Mouse (Mus musculus) kidney, postnatal 0 days (tissue): ENCODE measurements around the gene Prkce. TPM values are rescaled to one million over a fixed set of nuclear protein-coding genes. Genes with fewer than 3 reads are reported as not detected.

Source experiments
- ATAC-seq: fragments of 200-750 bp; cut with Nextera tagmentation; replicated peaks from 2 replicates; pipeline ENCODE4 v1.8.0; 2017; ENCODE audit warnings: low read depth, moderate number of reproducible peaks, moderate TSS enrichment, moderate library complexity; ENCODE audit not compliant: low FRiP score
- DNase-seq: peaks from one replicate; pipeline ENCODE4 v3.0.0-alpha.2; 2016; ENCODE audit warnings: low spot score
- H3K27ac ChIP-seq: fragments of 300-500 bp; sonication (generic); 2 replicates; pipeline ENCODE4 v1.5.1; 2014; ENCODE audit warnings: mild to moderate bottlenecking
- H3K27me3 ChIP-seq: fragments of 300-500 bp; sonication (generic); 2 replicates; pipeline ENCODE4 v1.6.1; 2014; ENCODE audit warnings: low read length, mixed read lengths; ENCODE audit not compliant: insufficient read depth
- H3K36me3 ChIP-seq: fragments of 300-500 bp; sonication (generic); 2 replicates; pipeline ENCODE4 v1.6.1; 2014; ENCODE audit warnings: low read length, mixed read lengths; ENCODE audit not compliant: insufficient read depth
- H3K4me1 ChIP-seq: fragments of 300-500 bp; sonication (generic); replicated peaks from 2 replicates; pipeline ENCODE4 v1.6.1; 2014; ENCODE audit warnings: antibody characterized with exemption, low read length, mixed read lengths; ENCODE audit not compliant: insufficient read depth
- H3K4me2 ChIP-seq: fragments of 300-500 bp; sonication (generic); 2 replicates; pipeline ENCODE4 v1.6.1; 2014; ENCODE audit warnings: mild to moderate bottlenecking, low read length, moderate library complexity, mixed read lengths
- H3K4me3 ChIP-seq: fragments of 300-500 bp; sonication (generic); replicated peaks from 2 replicates; pipeline ENCODE4 v1.5.1; 2014; ENCODE audit warnings: low read depth, low read length
- H3K9ac ChIP-seq: fragments of 300-500 bp; sonication (generic); 2 replicates; pipeline ENCODE4 v1.6.1; 2014; ENCODE audit warnings: low read depth, low read length
- H3K9me3 ChIP-seq: fragments of 300-500 bp; sonication (generic); replicated peaks from 2 replicates; pipeline ENCODE4 v1.6.1; 2016; ENCODE audit warnings: low read length, inconsistent platforms, mixed read lengths
- CTCF ChIP-seq: IDR thresholded peaks from 2 replicates; pipeline ENCODE4 v1.5.1; 2016; ENCODE audit warnings: antibody characterized with exemption, low read depth, mild to moderate bottlenecking, moderate library complexity
- WGBS: fragments of 180-500 bp; shearing (Covaris S2); extraction: QIAGEN DNeasy Blood & Tissue Kit; methylation state at CpG from one replicate; pipeline ENCODE4 v1.1.7; 2014; 5-methylcytosine and 5-hydroxymethylcytosine counted together
- polyA plus RNA-seq: library from polyadenylated mRNA; unstranded; fragments of >200 nt; fragmentation: Nextera tagmentation; extraction: Ambion mirVana; gene quantifications from 2 replicates; pipeline ENCODE4 v1.2.1, GENCODE M21; 2015

Gene Prkce
- polyA plus RNA-seq, 1 experiment from 2014 or later: 6.0 TPM

GRCm38 (mm10) chr17:86493891-86494420 is 326.4 kb downstream of the Prkce start:
- Histone ChIP-seq H3K9ac (no peak overlapping the region), H3K27ac (no peak overlapping the region), H3K27me3 (no peaks in the 10 kb centered on the region), H3K4me2 (no peak overlapping the region), H3K9me3 (no peaks in the 10 kb centered on the region), H3K4me1 (no peaks in the 10 kb centered on the region), H3K36me3 (peaks cover 3% of the 10 kb centered on the region; the same call in 1 of the 2 replicates), H3K4me3 (no peak overlapping the region)
- ATAC-seq (no peak), DNase-seq (no peak)
- WGBS: 76% methylated on average over 8 of the region's 8 CpGs
- no peak for TF ChIP-seq CTCF

GRCm38 (mm10) chr17:86494494-86494893 is 326.9 kb downstream of the Prkce start:
- WGBS: 68% methylated on average over 6 of the region's 6 CpGs
- Histone ChIP-seq H3K4me3 (no peak overlapping the region), H3K36me3 (peaks cover 3% of the 10 kb centered on the region; the same call in 1 of the 2 replicates), H3K4me1 (no peaks in the 10 kb centered on the region), H3K4me2 (no peak overlapping the region), H3K9me3 (no peaks in the 10 kb centered on the region), H3K27ac (no peak overlapping the region), H3K9ac (no peak overlapping the region), H3K27me3 (no peaks in the 10 kb centered on the region)
- ATAC-seq (no peak), DNase-seq (no peak)
- no peak for TF ChIP-seq CTCF

- peaks cover 3% of the 10 kb centered on the region; the same call in 1 of the 2 replicates for H3K36me3 ChIP-seq
- peaks cover 2% of the 10 kb centered on the region; the same call in 1 of the 2 replicates for H3K4me1 ChIP-seq
- ATAC-seq (no peak), DNase-seq (no peak)
- no peaks in the 10 kb centered on the region for H3K27me3 ChIP-seq
- H3K4me3 ChIP-seq: no peak overlapping the region
- TF ChIP-seq CTCF: peak; percentile 18; the same call in 1 of the 2 replicates
- no peak overlapping the region for H3K9ac ChIP-seq
- no peak overlapping the region for H3K4me2 ChIP-seq
- 53% methylated on average over 6 of the region's 6 CpGs for WGBS
- H3K27ac ChIP-seq: no peak overlapping the region
- no peaks in the 10 kb centered on the region for H3K9me3 ChIP-seq
Measured at GRCm38 (mm10) chr17:86494895-86495294, 327.3 kb downstream of the Prkce start.

DNA sequence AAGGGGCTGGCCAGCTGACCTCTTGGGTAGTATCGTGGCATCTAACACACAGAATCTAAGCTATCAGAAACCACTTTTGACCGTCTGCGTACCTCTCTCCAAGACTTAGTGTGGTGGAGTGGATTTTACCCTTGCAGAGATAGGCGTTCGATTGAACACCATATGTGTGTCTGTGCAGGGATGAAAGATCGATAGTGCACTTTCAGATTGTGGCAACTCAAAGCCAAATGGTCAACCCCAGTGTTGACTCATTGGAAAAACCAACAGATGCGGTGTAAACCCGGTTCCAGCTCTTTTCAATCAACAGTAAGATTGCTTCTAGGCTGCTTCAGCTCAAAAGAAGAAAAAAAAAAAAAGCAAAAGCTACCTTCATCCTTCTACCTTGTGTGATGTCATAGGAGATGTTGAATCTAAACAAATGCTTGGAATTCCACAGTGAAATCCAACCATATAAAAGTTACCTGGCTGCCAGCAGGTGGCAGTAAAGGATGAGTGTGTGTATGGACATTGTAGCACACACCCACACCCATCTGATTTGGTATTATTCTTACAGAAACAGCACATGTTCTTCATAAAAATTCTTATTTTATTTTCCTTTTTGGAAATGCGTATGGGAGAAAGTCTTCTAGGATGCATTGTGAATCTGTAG is 328.7 kb downstream of the Prkce start:
- Histone ChIP-seq H3K4me1 (peaks cover 5% of the 10 kb centered on the region; the same call in 1 of the 2 replicates), H3K9me3 (no peaks in the 10 kb centered on the region), H3K4me3 (no peak overlapping the region), H3K27ac (no peak overlapping the region), H3K9ac (no peak overlapping the region), H3K36me3 (peaks cover 3% of the 10 kb centered on the region; the same call in 1 of the 2 replicates), H3K27me3 (no peaks in the 10 kb centered on the region), H3K4me2 (no peak overlapping the region)
- TF ChIP-seq CTCF: peak; percentile 89
- DNase-seq (peak; percentile 88), ATAC-seq (peak; percentile 55; the same call in 1 of the 2 replicates)
- WGBS: 83% methylated on average over 9 of the region's 9 CpGs

DNA sequence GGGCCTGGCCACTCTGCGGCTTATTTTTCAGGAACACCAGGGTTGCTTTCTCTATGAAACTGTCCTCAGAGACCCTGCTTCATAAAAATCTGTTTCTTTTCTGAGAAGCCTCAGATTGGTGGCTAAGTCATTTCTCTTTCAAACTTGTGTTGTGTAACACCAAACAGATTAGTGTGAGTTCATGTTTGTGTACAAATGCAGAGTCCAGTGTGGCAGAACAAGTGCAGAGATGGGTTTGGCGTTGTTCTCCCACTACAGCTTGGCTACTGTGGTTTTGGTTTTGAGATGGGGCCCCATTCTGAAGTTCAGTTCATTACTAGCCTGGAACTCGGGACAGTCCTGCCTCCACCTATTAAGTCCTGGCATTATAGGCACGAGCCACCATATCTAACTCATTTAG is 329.7 kb downstream of the Prkce start:
- no peak for TF ChIP-seq CTCF
- H3K9me3 ChIP-seq: no peaks in the 10 kb centered on the region
- 90% methylated on average over 4 of the region's 4 CpGs for WGBS
- H3K27ac ChIP-seq: no peak overlapping the region
- H3K27me3 ChIP-seq: no peaks in the 10 kb centered on the region
- no peak overlapping the region for H3K4me3 ChIP-seq
- H3K4me1 ChIP-seq: peaks cover 5% of the 10 kb centered on the region; the same call in 1 of the 2 replicates
- H3K36me3 ChIP-seq: 0 out of 2 replicates have a peak, but pooled peaks cover 3% of the 10 kb centered on the region
- no peak overlapping the region for H3K9ac ChIP-seq
- H3K4me2 ChIP-seq: no peak overlapping the region
- no peak for DNase-seq
- no peak for ATAC-seq

DNA sequence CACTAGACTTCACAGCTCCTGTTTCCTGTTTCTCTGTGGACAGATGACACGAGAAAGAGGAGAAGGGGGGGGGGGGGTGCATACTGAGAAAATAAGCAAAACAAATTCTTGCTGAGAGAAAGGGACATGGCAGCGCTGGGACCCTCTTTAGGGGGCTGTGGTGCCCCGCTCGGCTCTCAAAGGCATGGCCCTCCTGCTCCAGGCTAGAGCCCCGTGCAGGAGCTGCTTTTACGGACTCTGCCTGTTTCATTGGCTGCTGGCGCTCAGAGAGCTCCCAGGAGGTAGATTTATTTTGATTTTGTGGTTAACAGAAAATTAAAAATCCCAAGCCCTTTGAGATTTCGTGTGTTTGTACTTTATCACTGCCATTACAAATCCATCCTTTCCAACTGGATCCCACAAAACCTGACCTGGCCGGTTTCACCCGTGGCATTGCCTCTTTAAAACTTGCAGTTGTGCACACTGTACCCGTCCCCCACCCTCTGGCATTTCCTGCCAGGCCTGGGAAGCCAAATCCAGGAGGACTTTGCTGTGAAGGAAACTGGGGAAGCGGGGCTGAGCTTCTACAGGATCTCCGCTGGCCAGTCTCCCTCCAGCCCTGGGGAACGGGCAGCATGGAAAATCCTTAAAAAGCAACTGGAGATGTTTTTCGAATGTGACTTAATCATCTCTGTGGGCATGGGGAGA is 331.9 kb downstream of the Prkce start:
- Histone ChIP-seq H3K4me2 (no peak overlapping the region), H3K4me1 (peaks cover 5% of the 10 kb centered on the region; the same call in 1 of the 2 replicates), H3K27ac (peak overlapping the region; percentile 74), H3K36me3 (0 out of 2 replicates have a peak, but pooled peaks cover 3% of the 10 kb centered on the region), H3K27me3 (no peaks in the 10 kb centered on the region), H3K4me3 (no peak overlapping the region), H3K9me3 (no peaks in the 10 kb centered on the region), H3K9ac (no peak overlapping the region)
- TF ChIP-seq CTCF: no peak
- ATAC-seq (0 out of 2 replicates have a peak, but pooled peaks have one; percentile 40), DNase-seq (peak; percentile 68)
- 33% methylated on average over 15 of the region's 15 CpGs for WGBS
